Mouse (Mus musculus) CH12.LX (cell line): ENCODE results near the gene Lrrc4. TPM values are rescaled to one million over a fixed set of nuclear protein-coding genes. Genes with fewer than 3 reads are reported as not detected.

Experiments used
- DNase-seq: peaks from one replicate; pipeline ENCODE4 v3.0.0-alpha.2; 2013; ENCODE audit errors: extremely low read depth
- H3K27ac ChIP-seq: 2 replicates; pipeline ENCODE4 v1.5.1; 2012; ENCODE audit warnings: low read depth, mild to moderate bottlenecking, control low read depth, moderate library complexity; ENCODE audit not compliant: insufficient read depth
- H3K27me3 ChIP-seq: replicated peaks from 2 replicates; pipeline ENCODE3; 2012; ENCODE audit warnings: inconsistent platforms
- H3K36me3 ChIP-seq, 2 experiments: replicated peaks in 1 of 2; 2 replicates each; pipeline versions ENCODE3 to v1.6.1; 2012; ENCODE audit warnings: inconsistent platforms in 1 of 2, low read length in 1 of 2, mild to moderate bottlenecking in 1 of 2, mixed read lengths in 1 of 2, moderate library complexity in 1 of 2; ENCODE audit not compliant: control insufficient read depth in 1 of 2, insufficient read depth in 1 of 2
- H3K4me1 ChIP-seq, 2 experiments: 2 replicates each; pipeline ENCODE4 v1.6.1; 2012; ENCODE audit warnings: inconsistent platforms in 1 of 2, moderate library complexity in 1 of 2; ENCODE audit not compliant: insufficient read depth in 2 of 2, control insufficient read depth in 1 of 2
- H3K4me2 ChIP-seq: 2 replicates; pipeline ENCODE4 v1.6.1; 2012; ENCODE audit warnings: low read depth, mild to moderate bottlenecking, control low read depth; ENCODE audit not compliant: poor library complexity, insufficient read depth, severe bottlenecking
- H3K4me3 ChIP-seq, 3 experiments: fragments of 150-350 bp in 1 of 3; sonication (generic) in 1 of 3; replicated peaks in 1 of 3; 2 replicates each; pipeline versions ENCODE3 to v1.5.1; 2011 to 2012; ENCODE audit warnings: low read depth in 2 of 3, low read length in 2 of 3, mild to moderate bottlenecking in 2 of 3, moderate library complexity in 2 of 3, control low read depth in 1 of 3, improper control_type of control experiment in 1 of 3, inconsistent platforms in 1 of 3, mixed read lengths in 1 of 3; ENCODE audit not compliant: poor library complexity in 1 of 3
- H3K79me2 ChIP-seq: replicated peaks from 2 replicates; pipeline ENCODE4 v1.6.1; 2012; ENCODE audit warnings: mild to moderate bottlenecking, moderate library complexity; ENCODE audit not compliant: control insufficient read depth, poor library complexity, insufficient read depth, severe bottlenecking; ENCODE audit errors: extremely low read depth
- H3K9ac ChIP-seq: 2 replicates; pipeline ENCODE4 v1.6.1; 2012; ENCODE audit warnings: low read depth, mild to moderate bottlenecking, control low read depth, moderate library complexity; ENCODE audit not compliant: insufficient read depth
- H3K9me3 ChIP-seq: replicated peaks from 2 replicates; pipeline ENCODE3; 2012; ENCODE audit warnings: low read length, inconsistent platforms, mixed read lengths
- BHLHE40 ChIP-seq: IDR thresholded peaks from 2 replicates; pipeline ENCODE4 v1.6.1; 2011; ENCODE audit warnings: mild to moderate bottlenecking, low read depth, low read length, improper control_type of control experiment
- CHD1 ChIP-seq: IDR thresholded peaks from 2 replicates; pipeline ENCODE4 v1.6.1; 2012; ENCODE audit warnings: low read depth, low read length, improper control_type of control experiment, inconsistent platforms
- CTCF ChIP-seq, 2 experiments: IDR thresholded peaks in 1 of 2; conservative IDR thresholded peaks in 1 of 2; 2 replicates each; pipeline ENCODE4 v1.5.1; 2011 to 2012; ENCODE audit warnings: low read depth in 2 of 2, low read length in 2 of 2, improper control_type of control experiment in 1 of 2, inconsistent platforms in 1 of 2, mild to moderate bottlenecking in 1 of 2, moderate library complexity in 1 of 2
- E2F4 ChIP-seq: IDR thresholded peaks from 2 replicates; pipeline ENCODE4 v1.6.1; 2011; ENCODE audit warnings: low read depth, low read length, improper control_type of control experiment; ENCODE audit not compliant: insufficient replicate concordance
- EP300 ChIP-seq: IDR thresholded peaks from 2 replicates; pipeline ENCODE4 v1.6.1; 2011; ENCODE audit warnings: low read length, improper control_type of control experiment
- ETS1 ChIP-seq: conservative IDR thresholded peaks from 2 replicates; pipeline ENCODE4 v1.6.1; 2012; ENCODE audit warnings: low read depth, mild to moderate bottlenecking, inconsistent platforms, low read length, improper control_type of control experiment, moderate library complexity
- GABPA ChIP-seq: IDR thresholded peaks from 2 replicates; pipeline ENCODE4 v1.6.1; 2012; ENCODE audit warnings: low read depth, low read length, improper control_type of control experiment, inconsistent platforms; ENCODE audit not compliant: insufficient replicate concordance
- JUN ChIP-seq: IDR thresholded peaks from 2 replicates; pipeline ENCODE4 v1.6.1; 2011; ENCODE audit warnings: low read depth, mild to moderate bottlenecking, low read length, improper control_type of control experiment, moderate library complexity; ENCODE audit not compliant: insufficient read depth
- JUND ChIP-seq: conservative IDR thresholded peaks from 2 replicates; pipeline ENCODE4 v1.6.1; 2011; ENCODE audit warnings: low read depth, low read length, improper control_type of control experiment
- KAT2A ChIP-seq: IDR thresholded peaks from 2 replicates; pipeline ENCODE4 v1.6.1; 2012; ENCODE audit warnings: low read length, improper control_type of control experiment, inconsistent platforms; ENCODE audit not compliant: insufficient replicate concordance
- MEF2A ChIP-seq: IDR thresholded peaks from 2 replicates; pipeline ENCODE4 v1.6.1; 2014; ENCODE audit warnings: low read depth, mild to moderate bottlenecking, inconsistent platforms, low read length, improper control_type of control experiment, borderline replicate concordance
- MXI1 ChIP-seq: IDR thresholded peaks from 2 replicates; pipeline ENCODE4 v1.6.1; 2011; ENCODE audit warnings: mild to moderate bottlenecking, low read depth, low read length, improper control_type of control experiment
- RAD21 ChIP-seq: IDR thresholded peaks from 2 replicates; pipeline ENCODE4 v1.6.1; 2011; ENCODE audit warnings: low read depth, mild to moderate bottlenecking, low read length, improper control_type of control experiment, moderate library complexity
- USF1 ChIP-seq: IDR thresholded peaks from 2 replicates; pipeline ENCODE4 v1.6.1; 2014; ENCODE audit warnings: low read depth, mild to moderate bottlenecking, inconsistent platforms, low read length, improper control_type of control experiment
- USF2 ChIP-seq: conservative IDR thresholded peaks from 2 replicates; pipeline ENCODE4 v1.6.1; 2011; ENCODE audit warnings: low read depth, low read length, improper control_type of control experiment
- dilution Hi-C: fragments of 300-500 bp; cut with MboI; formaldehyde crosslinking; loops from 2 replicates; pipeline ENCODE4 v1.14.3; 2020; ENCODE audit warnings: low sequenced_read_pairs; ENCODE audit not compliant: extremely low pct_unique_long_range_greater_than_20kb, extremely low pct_ligation_motif_present
- in situ Hi-C: fragments of 300-500 bp; cut with MboI; formaldehyde crosslinking; loops from 3 replicates; pipeline ENCODE4 v1.14.3; 2019; ENCODE audit warnings: low sequenced_read_pairs, low pct_ligation_motif_present, low pct_unique_long_range_greater_than_20kb, mixed read lengths
- polyA plus RNA-seq: library from polyadenylated mRNA; unstranded; fragments of >175 nt; gene quantifications from 2 replicates; pipeline ENCODE4 v1.2.1, GENCODE M21; 2012; ENCODE audit warnings: low read depth; ENCODE audit not compliant: insufficient read length
- total RNA-seq, 2 experiments: library from RNA; depleted of rRNA; stranded (reverse); fragments of 300-350 nt in 1 of 2; fragments of >200 nt in 1 of 2; gene quantifications; 2 replicates each; pipeline ENCODE4 v1.2.3; 2012 to 2014

The Lrrc4 gene
- total and polyA plus RNA-seq, 3 experiments = 0.09 to 0.55 TPM; not detected in 1

DNA sequence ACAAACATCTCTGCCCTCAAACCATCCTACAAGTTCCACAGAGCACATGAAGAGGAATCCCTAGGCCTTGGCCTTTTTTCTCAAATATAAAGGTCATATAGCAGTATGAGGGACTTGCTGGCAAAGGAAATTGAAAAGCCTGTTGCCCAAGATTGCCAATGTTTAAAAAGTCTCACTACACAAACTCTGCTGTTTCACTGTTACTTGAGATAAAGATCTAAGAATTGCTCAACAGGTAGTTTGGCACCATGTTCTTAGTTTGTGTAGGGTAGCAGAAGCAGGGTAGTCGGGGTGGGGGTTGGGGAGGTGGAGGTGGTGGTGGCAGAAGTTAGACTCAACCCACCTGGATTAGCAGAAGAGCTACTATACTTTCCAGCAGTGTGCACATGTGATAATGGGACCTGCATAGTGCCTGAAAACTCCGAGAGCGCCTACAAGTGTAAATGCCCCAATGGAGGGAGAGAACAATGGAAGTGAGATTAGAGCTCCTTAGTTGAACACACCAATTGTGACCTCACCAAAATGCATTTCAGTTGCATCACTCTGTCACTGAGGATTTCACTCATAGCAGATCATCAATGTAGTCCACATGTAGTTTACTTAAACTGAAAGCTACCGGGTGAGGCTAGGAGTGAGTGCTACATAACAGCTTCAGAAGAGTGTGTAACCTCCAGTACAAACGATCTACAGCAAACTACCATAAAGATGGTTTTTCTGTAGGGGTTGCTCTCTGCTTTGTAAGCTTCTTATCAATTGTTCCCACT is 97.5 kb downstream of the Lrrc4 start:
- Histone ChIP-seq H3K9ac (no peak overlapping the region), H3K79me2 (no peaks in the 10 kb centered on the region; the same call in 1 of the 2 replicates), H3K36me3 (peaks cover 8 to 62% of the 10 kb centered on the region in 2 experiments), H3K9me3 (no peaks in the 10 kb centered on the region), H3K27ac (no peak overlapping the region), H3K27me3 (no peaks in the 10 kb centered on the region), H3K4me2 (no peak overlapping the region), H3K4me1 (peaks cover 0 to 10% of the 10 kb centered on the region in 2 experiments; a peak in 1 of 4 replicates)
- dilution Hi-C loops = no loop called here
- in situ Hi-C loops = no loop called here
- DNase-seq = no peak
- no peak for TF ChIP-seq E2F4
- TF ChIP-seq GABPA = no peak
- TF ChIP-seq EP300 = no peak
- TF ChIP-seq MEF2A = no peak
- no peak for TF ChIP-seq ETS1
- no peak for TF ChIP-seq CTCF (conservative IDR thresholded peaks at IDR 0.05 in 1 of 2, IDR thresholded peaks at IDR 0.05 in 1 of 2; ENCODE audit: low read depth in 2 of 2, low read length in 2 of 2)
- no peak for TF ChIP-seq KAT2A
- TF ChIP-seq JUN = no peak
- no peak for TF ChIP-seq USF1
- TF ChIP-seq MXI1 = no peak
- TF ChIP-seq, all 38 proteins: peak for 0
- H3K4me3 ChIP-seq = no peak overlapping the region

- Histone ChIP-seq H3K9ac (no peak overlapping the region), H3K4me3 (no peak overlapping the region), H3K27ac (no peak overlapping the region; the same call in 1 of the 2 replicates), H3K9me3 (no peaks in the 10 kb centered on the region), H3K79me2 (no peaks in the 10 kb centered on the region; the same call in 1 of the 2 replicates), H3K36me3 (peaks cover 6 to 60% of the 10 kb centered on the region in 2 experiments), H3K4me1 (peaks cover 0 to 12% of the 10 kb centered on the region in 2 experiments; a peak in 1 of 4 replicates), H3K27me3 (no peaks in the 10 kb centered on the region), H3K4me2 (no peak overlapping the region)
- in situ Hi-C loops = no loop called here
- no peak for TF ChIP-seq RAD21
- TF ChIP-seq JUND = no peak
- TF ChIP-seq EP300 = no peak
- TF ChIP-seq BHLHE40 = no peak
- no peak for TF ChIP-seq USF2
- no peak for TF ChIP-seq CHD1
- dilution Hi-C loops = no loop called here
- DNase-seq = no peak
Measured at GRCm38 (mm10) chr6:28731246-28731645, 100.3 kb downstream of the Lrrc4 start.
